Mouse (Mus musculus): ENCODE results near the gene Nfe2. TPM values are rescaled to one million over a fixed set of nuclear protein-coding genes. Genes with fewer than 3 reads are reported as not detected.

Nfe2 gene
- polyA plus RNA-seq, 1 experiment from 2014 or later, result 89.1 TPM

- under 1% methylated on average over 47 of the region's 47 CpGs for WGBS (ENCODE audit: insufficient replicate concordance)
- H3K9me3 ChIP-seq (ENCODE audit: low read length), result no peaks in the 10 kb centered on the region
- no peak; the same call in 1 of the 2 replicates for TF ChIP-seq EP300 (IDR thresholded peaks at IDR 0.05; ENCODE audit: low read depth)
- no peak for TF ChIP-seq CTCF (IDR thresholded peaks at IDR 0.05; ENCODE audit: low read depth)
- peak within 1 kb of the TSS; percentile 86 for H3K27ac ChIP-seq (ENCODE audit: low read depth)
- H3K27me3 ChIP-seq (ENCODE audit: insufficient read depth, low read length), result no peaks in the 10 kb centered on the region
- peak within 1 kb of the TSS; percentile 74 for H3K9ac ChIP-seq (replicated peaks)
- H3K36me3 ChIP-seq (replicated peaks; ENCODE audit: insufficient read depth, low read length), result peaks cover 38% of the 10 kb centered on the region
- DNase-seq (peak; percentile 91), ATAC-seq (peak; percentile 83)
- peaks cover 13% of the 10 kb centered on the region for H3K4me1 ChIP-seq (ENCODE audit: insufficient read depth)
- H3K4me3 ChIP-seq (ENCODE audit: low read depth, low read length), result peak within 1 kb of the TSS; percentile 62
- H3K4me2 ChIP-seq (ENCODE audit: low read depth, low read length), result peak within 1 kb of the TSS; percentile 83
Observed at GRCm38 (mm10) chr15:103240160-103241028, 17.8 kb downstream of the Nfe2 start, which contains the start of gene Hnrnpa1. Hnrnpa1 (plus strand) TSS chr15:103240432.

- H3K36me3 ChIP-seq (replicated peaks; ENCODE audit: insufficient read depth, low read length), result peaks cover 37% of the 10 kb centered on the region
- WGBS (ENCODE audit: insufficient replicate concordance), result under 1% methylated on average over 39 of the region's 39 CpGs
- H3K9me3 ChIP-seq (ENCODE audit: low read length), result no peaks in the 10 kb centered on the region
- H3K4me2 ChIP-seq (ENCODE audit: low read depth, low read length), result peak within 1 kb of the TSS; percentile 83
- peaks cover 10% of the 10 kb centered on the region for H3K4me1 ChIP-seq (ENCODE audit: insufficient read depth)
- peak within 1 kb of the TSS; percentile 62 for H3K4me3 ChIP-seq (ENCODE audit: low read depth, low read length)
- TF ChIP-seq EP300 (IDR thresholded peaks at IDR 0.05; ENCODE audit: low read depth) (peak; percentile 44; the same call in 1 of the 2 replicates), CTCF (IDR thresholded peaks at IDR 0.05; ENCODE audit: low read depth) (peak; percentile 2; the same call in 1 of the 2 replicates)
- no peaks in the 10 kb centered on the region for H3K27me3 ChIP-seq (ENCODE audit: insufficient read depth, low read length)
- peak within 1 kb of the TSS; percentile 86 for H3K27ac ChIP-seq (ENCODE audit: low read depth)
- DNase-seq (peak; percentile 95), ATAC-seq (peak; percentile 84)
- H3K9ac ChIP-seq (replicated peaks), result peak within 1 kb of the TSS; percentile 74
Observed at GRCm38 (mm10) chr15:103239685-103240159, 18.5 kb downstream of the Nfe2 start, which contains the start of gene Cbx5. Cbx5 (minus strand) TSS chr15:103239816.

- Histone ChIP-seq H3K27ac (ENCODE audit: low read depth) (peak overlapping the region; percentile 86), H3K9me3 (ENCODE audit: low read length) (no peaks in the 10 kb centered on the region), H3K36me3 (replicated peaks; ENCODE audit: insufficient read depth, low read length) (peaks cover 38% of the 10 kb centered on the region), H3K4me2 (ENCODE audit: low read depth, low read length) (peak overlapping the region; percentile 72), H3K4me3 (ENCODE audit: low read depth, low read length) (peak overlapping the region; percentile 62), H3K27me3 (ENCODE audit: insufficient read depth, low read length) (no peaks in the 10 kb centered on the region), H3K9ac (replicated peaks) (peak overlapping the region; percentile 74), H3K4me1 (ENCODE audit: insufficient read depth) (peaks cover 10% of the 10 kb centered on the region)
- peak; percentile 83 for ATAC-seq
- TF ChIP-seq CTCF (IDR thresholded peaks at IDR 0.05; ENCODE audit: low read depth), result no peak
- no peak for TF ChIP-seq EP300 (IDR thresholded peaks at IDR 0.05; ENCODE audit: low read depth)
- WGBS (ENCODE audit: insufficient replicate concordance), result under 1% methylated on average over 24 of the region's 26 CpGs
- DNase-seq, result peak; percentile 94
Observed at GRCm38 (mm10) chr15:103239130-103239684, 19.0 kb downstream of the Nfe2 start.

GRCm38 (mm10) chr15:103237295-103237694 is 20.9 kb downstream of the Nfe2 start:
- Histone ChIP-seq H3K4me3 (ENCODE audit: low read depth, low read length) (peak overlapping the region; percentile 62; the same call in 1 of the 2 replicates), H3K36me3 (replicated peaks; ENCODE audit: insufficient read depth, low read length) (peaks cover 20% of the 10 kb centered on the region), H3K4me1 (ENCODE audit: insufficient read depth) (peaks cover 9% of the 10 kb centered on the region; the same call in 1 of the 2 replicates), H3K9me3 (ENCODE audit: low read length) (no peaks in the 10 kb centered on the region), H3K4me2 (ENCODE audit: low read depth, low read length) (peak overlapping the region; percentile 72), H3K27ac (ENCODE audit: low read depth) (no peak overlapping the region), H3K9ac (replicated peaks) (0 out of 2 replicates have a peak overlapping the region, but pooled peaks have one; percentile 1), H3K27me3 (ENCODE audit: insufficient read depth, low read length) (no peaks in the 10 kb centered on the region)
- no peak for ATAC-seq
- TF ChIP-seq EP300 (IDR thresholded peaks at IDR 0.05; ENCODE audit: low read depth) (no peak), CTCF (IDR thresholded peaks at IDR 0.05; ENCODE audit: low read depth) (no peak)
- no peak for DNase-seq
- 79% methylated on average over 7 of the region's 7 CpGs for WGBS (ENCODE audit: insufficient replicate concordance)

- TF ChIP-seq EP300 (IDR thresholded peaks at IDR 0.05; ENCODE audit: low read depth) (no peak), CTCF (IDR thresholded peaks at IDR 0.05; ENCODE audit: low read depth) (no peak)
- Histone ChIP-seq H3K27me3 (ENCODE audit: insufficient read depth, low read length) (no peaks in the 10 kb centered on the region), H3K9ac (replicated peaks) (no peak overlapping the region), H3K9me3 (ENCODE audit: low read length) (no peaks in the 10 kb centered on the region), H3K4me1 (ENCODE audit: insufficient read depth) (peaks cover 10% of the 10 kb centered on the region), H3K27ac (ENCODE audit: low read depth) (peak overlapping the region; percentile 36; the same call in 1 of the 2 replicates), H3K4me3 (ENCODE audit: low read depth, low read length) (no peak overlapping the region), H3K4me2 (ENCODE audit: low read depth, low read length) (no peak overlapping the region), H3K36me3 (replicated peaks; ENCODE audit: insufficient read depth, low read length) (peaks cover 8% of the 10 kb centered on the region)
- 71% methylated on average over 2 of the region's 2 CpGs for WGBS (ENCODE audit: insufficient replicate concordance)
- no peak for ATAC-seq
- no peak for DNase-seq
Observed at GRCm38 (mm10) chr15:103233119-103233518, 25.1 kb downstream of the Nfe2 start.

GRCm38 (mm10) chr15:103228904-103229303 is 29.3 kb downstream of the Nfe2 start:
- no peak for ATAC-seq
- Histone ChIP-seq H3K4me2 (ENCODE audit: low read depth, low read length) (no peak overlapping the region), H3K27me3 (ENCODE audit: insufficient read depth, low read length) (no peaks in the 10 kb centered on the region), H3K9ac (replicated peaks) (no peak overlapping the region), H3K27ac (ENCODE audit: low read depth) (0 out of 2 replicates have a peak overlapping the region, but pooled peaks have one; percentile 18), H3K9me3 (ENCODE audit: low read length) (no peaks in the 10 kb centered on the region), H3K4me3 (ENCODE audit: low read depth, low read length) (no peak overlapping the region), H3K36me3 (replicated peaks; ENCODE audit: insufficient read depth, low read length) (no peaks in the 10 kb centered on the region), H3K4me1 (ENCODE audit: insufficient read depth) (peaks cover 6% of the 10 kb centered on the region)
- no peak for TF ChIP-seq EP300 (IDR thresholded peaks at IDR 0.05; ENCODE audit: low read depth)
- TF ChIP-seq CTCF (IDR thresholded peaks at IDR 0.05; ENCODE audit: low read depth), result no peak
- 73% methylated on average over 2 of the region's 2 CpGs for WGBS (ENCODE audit: insufficient replicate concordance)
- no peak for DNase-seq

Measured in liver, postnatal 0 days (tissue).